Mouse (Mus musculus) megakaryocyte, adult 5-6 weeks (primary cell): Measurements from ENCODE around the gene Slc16a2. TPM values are rescaled to one million over a fixed set of nuclear protein-coding genes. Genes with fewer than 3 reads are reported as not detected.
"Not testable (repeated sequence)": the region's sequence is repeated elsewhere in the genome, so short reads cannot be mapped to it uniquely, and the experiment has no call there.

Experiments
- ATAC-seq: 2 replicates; pipeline ENCODE4 v1.8.0; 2016; ENCODE audit warnings: mild to moderate bottlenecking, inconsistent platforms; ENCODE audit not compliant: poor library complexity, severe bottlenecking
- total RNA-seq, 2 experiments: library from RNA; stranded (forward) in 1 of 2; stranded (reverse) in 1 of 2; fragments of 153-499, 151-499 nt in 1 of 2; fragments of 221-1000, 200-1000 nt in 1 of 2; gene quantifications; 2 replicates each; pipeline versions ENCODE4 v1.2.3 to v1.2.4; 2015 to 2017

Slc16a2 gene
- total RNA-seq, 2 experiments from 2014 or later = 0.20 TPM; not detected in 1

DNA sequence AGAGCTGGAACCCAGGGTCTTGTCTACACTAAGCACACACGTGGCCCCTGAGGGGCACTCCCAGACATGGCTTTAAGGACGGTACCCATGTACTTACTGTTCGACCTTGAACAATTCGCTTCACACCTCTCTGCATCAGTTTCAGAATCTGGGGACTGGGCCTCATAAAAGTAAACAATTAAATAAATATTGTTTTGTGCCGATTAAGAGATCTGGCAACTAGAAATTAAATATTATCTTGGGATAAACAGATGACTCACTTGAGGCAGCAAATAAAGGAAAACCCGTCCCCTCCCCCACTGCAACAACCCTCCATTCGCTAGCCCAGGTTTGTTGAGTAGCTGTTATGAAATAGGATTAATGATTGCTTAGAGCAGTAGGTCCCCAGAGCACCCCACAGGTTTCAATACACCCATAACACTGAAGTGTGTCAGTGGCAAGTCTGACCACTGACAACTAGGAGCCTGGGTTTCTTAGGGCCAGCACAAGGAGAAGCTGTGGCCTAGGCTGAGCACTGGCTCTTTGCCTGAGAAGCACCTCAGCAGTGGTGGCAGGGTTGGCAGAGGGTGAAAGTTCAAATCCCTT, 87.7 kb downstream of the Slc16a2 start:
- no peak for ATAC-seq

DNA sequence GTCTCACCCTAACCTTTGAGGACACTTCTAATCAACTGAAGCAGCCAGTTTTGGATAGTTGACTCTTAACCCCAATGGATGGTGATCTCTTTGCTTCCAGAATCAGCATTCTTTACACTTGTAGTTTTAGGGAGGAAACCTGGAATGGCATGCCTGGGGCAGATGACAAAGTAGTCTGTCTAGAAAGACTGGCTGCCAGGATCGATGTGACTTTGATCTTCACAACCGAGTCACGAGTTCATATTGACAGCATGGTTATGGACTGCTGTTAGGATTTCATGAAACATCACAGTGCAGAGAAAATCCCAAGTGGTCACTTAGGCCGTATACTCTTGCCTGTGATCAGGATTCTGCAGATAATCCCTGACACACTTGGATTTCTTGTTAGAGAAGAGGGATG, 88.7 kb downstream of the Slc16a2 start:
- no peak for ATAC-seq

- no peak for ATAC-seq
These were observed 89.6 kb downstream of the Slc16a2 start for GRCm38 (mm10) chrX:103732033-103732703.

- no peak for ATAC-seq
These were observed 99.3 kb downstream of the Slc16a2 start for GRCm38 (mm10) chrX:103722437-103722836.

- ATAC-seq = no peak
These were observed 102.1 kb downstream of the Slc16a2 start for GRCm38 (mm10) chrX:103719618-103720185.

GRCm38 (mm10) chrX:103712922-103713321, 108.9 kb downstream of the Slc16a2 start:
- ATAC-seq = no peak

DNA sequence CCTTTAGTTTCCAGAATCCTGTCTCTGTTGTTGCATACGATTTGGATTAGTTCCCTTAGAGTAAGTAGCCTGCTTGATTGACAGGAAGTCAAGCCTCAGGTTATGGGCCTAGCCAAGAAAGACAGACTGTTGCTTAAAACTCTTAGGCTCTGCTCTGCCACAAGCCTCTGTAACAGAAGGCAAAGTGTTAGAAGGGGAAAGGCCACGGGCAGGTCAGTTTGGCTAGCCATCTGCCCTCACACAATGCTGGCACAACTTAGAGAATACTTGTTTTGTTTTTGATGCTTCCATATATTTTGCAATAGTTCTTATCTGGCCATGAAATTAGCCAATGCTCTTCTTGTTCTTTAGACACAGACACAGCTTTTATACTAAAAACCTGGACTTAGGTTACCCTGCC, 112.1 kb downstream of the Slc16a2 start:
- no peak for ATAC-seq

DNA sequence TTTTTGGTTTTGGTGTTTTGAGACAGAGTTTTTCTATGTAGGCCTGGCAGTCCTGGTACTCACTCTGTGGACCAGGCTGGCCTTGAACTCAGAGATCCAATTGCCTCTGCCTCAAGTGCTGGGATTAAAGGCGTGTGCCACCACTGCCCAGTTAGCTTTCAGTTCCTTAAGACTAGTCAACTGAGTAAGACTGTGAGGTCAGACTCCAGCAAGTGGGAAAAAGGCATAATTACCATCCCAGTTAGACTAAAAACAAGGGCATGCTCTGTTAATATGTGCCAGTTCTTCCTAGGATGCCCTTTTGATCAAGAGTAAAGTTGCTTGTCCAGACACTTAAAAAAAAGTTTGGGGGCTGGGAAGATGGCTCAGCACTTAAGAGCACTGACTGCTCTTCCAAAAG, 113.2 kb downstream of the Slc16a2 start:
- no peak for ATAC-seq

DNA sequence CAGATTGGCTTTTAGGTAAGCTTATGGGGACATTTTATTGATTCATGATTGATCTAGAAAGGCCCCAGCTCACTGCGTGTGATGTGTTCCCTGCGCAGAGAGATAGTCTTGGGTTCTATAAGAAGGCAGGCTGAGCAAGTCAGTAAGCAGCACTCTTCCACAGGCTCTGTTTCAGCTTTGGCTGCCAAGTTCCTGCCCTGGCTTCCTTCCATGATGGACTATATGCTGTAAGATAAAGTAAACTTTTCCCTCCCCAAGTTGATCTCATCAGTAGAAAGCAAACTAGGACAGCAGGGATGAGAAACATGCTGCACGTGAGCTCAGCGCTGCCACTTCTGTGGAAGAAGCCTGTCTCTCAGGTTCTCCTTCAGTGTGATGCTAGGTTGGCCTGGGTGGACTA, 117.2 kb downstream of the Slc16a2 start:
- ATAC-seq = no peak

GRCm38 (mm10) chrX:103704024-103704423, 117.8 kb downstream of the Slc16a2 start:
- no peak for ATAC-seq

- ATAC-seq = no peak
These were observed 124.0 kb downstream of the Slc16a2 start for GRCm38 (mm10) chrX:103697796-103698195.

DNA sequence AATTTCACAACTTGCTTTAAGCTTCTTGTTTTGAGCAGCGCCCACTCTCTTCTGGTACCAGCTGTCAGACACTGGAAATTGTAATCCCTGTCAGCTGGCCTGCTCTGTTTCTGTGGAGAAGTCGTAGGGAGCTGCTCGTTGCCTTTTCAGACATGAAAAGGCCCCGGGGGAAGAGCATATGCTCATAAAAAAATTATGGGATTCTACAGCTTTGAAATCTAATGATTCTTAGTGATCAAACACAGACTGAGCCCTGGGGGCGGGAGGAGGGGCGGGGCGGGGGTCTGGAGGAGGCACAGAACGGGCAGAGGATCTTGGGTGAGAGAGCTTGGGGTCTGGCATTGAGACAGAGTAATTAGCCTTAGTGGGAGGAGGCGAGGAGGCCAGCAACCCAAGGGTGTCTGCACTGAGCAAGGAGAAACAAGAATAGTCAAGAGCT, 125.7 kb downstream of the Slc16a2 start:
- no peak for ATAC-seq

DNA sequence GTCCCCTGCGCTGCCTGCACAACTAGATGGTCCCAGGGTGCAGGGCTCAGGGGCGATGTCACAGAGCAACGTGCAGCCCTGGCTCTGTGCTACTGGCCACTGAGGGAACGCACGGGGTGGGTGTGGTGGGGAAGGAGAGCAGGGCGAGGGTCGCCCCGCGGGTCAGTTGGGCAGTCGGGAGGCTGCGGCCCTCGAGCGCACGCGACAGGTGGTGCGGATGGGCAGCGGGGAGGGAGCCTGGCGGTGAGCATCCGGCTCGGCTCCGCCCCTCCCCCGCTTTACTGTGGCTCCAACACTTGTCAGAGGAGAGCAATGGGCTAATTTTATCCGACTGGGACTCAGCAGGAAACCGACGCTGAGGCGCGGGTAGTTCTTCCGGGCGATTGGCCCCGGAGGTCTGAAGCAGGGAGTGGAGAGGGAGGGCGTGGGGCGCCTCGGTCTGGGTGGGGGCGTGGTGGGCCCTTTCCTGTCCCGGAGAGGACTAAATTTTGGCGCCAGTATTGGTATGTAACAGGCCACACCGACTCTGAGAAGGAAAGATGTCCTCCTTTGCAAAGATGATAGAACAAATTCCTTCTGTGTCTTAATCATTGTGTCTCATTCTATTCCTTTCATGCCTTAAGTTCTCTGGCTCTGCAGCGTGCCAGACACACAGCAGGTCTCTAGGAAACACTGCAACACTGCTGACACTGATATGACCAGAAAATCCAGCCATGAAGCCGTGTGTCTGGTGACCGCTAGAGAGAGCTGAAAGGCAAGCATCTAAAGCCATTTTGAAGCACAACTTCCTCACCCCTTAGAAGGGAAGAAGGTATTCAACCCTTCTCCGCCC, 126.4 kb downstream of the Slc16a2 start:
- ATAC-seq = peak; percentile 88

DNA sequence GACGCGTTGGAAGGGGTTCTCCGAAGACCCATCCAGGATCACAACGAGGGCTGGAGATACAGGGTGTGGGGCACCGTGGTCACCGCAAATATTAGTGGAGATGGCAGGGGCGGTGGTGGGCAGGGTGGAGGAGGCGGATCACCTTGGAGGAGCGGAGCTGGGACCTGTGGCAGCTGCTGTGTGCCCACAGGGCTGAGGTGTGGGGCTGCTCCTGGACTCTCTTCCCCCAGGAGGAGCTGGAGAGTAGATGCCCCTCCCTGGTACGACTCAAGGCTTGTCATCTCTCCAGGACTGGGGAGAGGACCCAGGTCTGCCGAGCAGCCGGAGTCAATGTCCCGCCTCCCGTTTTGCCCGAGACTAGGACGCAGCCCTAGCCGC, 127.0 kb downstream of the Slc16a2 start:
- no peak for ATAC-seq

DNA sequence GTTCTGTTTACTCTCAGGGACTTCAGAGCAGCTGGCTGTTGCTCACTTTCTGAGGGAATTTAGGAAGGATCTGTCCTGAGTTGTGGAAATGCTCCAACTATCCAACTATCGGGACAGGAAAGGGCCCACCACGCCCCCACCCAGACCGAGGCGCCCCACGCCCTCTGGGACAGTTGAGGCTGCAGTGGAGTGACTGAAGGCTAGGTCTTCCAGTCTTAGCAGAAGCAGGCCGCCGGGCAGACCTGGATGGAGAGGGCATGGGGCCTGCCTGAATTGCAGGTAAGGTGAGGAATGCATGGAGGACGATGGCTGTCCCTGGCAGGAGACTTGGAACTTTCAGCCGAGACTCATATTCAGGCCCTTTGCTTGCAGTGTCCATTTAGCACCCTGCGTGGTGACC, 127.4 kb downstream of the Slc16a2 start:
- no peak for ATAC-seq

GRCm38 (mm10) chrX:103692916-103693315, 128.9 kb downstream of the Slc16a2 start:
- no peak for ATAC-seq

DNA sequence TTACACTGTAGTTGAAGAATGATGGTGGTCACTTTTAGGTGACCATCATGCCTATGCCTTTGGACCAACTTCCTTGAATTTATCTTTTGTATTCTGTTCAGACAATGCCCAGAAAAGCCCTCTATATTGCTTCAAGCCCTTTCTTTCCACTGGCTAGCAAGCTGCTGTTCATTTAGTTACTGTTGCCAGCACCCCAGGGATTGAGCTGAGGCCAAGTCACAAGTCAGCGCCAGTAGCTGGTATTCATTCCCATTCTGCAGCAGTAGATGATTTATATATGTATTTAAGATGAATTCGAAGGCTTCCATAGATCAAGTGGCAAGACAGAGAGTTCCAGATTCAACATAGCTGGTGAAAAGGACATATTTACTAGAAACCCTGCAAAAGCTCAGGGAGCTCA, 133.2 kb downstream of the Slc16a2 start:
- no peak for ATAC-seq

GRCm38 (mm10) chrX:103674674-103675073, 147.1 kb downstream of the Slc16a2 start:
- no peak for ATAC-seq

DNA sequence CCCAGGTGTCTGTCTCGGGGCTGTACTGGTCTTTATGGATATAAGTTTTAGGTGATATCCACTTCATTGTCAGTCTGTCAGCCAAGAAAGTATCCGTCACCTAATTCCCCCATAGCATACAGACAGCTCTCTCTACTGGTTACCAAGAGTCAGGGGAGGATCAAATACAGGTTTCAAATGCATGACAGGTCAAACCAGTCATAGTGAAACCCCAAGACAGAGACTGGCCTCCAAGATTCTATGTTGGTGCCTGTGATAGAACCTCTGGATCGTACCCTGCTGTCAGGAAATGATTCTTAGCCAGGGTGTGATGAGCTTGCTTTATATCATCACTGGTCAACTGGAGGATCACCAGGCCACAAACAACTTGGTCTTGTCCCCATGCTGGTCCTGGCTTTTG, 148.0 kb downstream of the Slc16a2 start:
- ATAC-seq = no peak

GRCm38 (mm10) chrX:103670245-103670644, 151.5 kb downstream of the Slc16a2 start:
- no peak for ATAC-seq

DNA sequence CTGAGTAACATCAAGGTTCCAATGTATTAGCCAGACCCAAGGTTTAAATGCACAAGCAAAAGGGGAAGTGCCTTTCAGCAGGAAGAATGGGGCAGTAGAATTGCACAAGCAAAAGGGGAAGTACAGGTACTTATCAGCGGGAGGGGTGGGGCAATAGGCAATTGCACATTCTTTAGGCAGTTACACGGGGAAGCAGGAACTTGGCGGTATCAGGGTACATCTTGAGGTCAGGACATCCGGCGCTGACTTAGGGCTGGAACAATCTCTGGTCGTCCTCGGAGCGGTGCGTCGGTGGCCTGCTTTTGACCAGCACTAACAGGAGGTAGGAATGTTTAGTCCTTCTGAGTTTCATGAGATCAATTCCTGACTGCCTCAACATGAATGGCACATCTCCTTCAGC, 157.3 kb downstream of the Slc16a2 start:
- not testable (repeated sequence) for ATAC-seq

- ATAC-seq = no peak
These were observed 162.8 kb downstream of the Slc16a2 start for GRCm38 (mm10) chrX:103658985-103659384.
